8 mouse cellular contexts compared by ENCODE assay signal in the genomic region with DNA sequence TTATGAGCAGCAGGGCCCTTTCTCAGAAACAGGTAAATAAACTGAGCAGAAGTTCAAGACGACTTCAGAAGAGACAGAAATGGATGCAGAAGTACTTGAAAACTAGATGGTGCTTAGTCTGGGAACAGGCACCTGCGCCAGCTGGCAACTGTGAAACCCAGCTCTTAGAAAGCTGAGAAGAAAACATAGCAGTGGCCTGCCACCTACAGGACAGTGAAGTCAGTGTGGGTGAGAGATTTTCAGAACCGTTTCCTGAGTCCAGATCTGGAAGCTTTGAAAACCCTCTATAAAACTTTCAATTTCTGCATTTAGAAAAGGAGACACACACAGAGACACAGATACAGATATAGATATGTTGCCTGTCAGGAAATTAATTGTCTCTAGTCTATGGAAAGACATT.
DNase-seq lines count a peak whose midpoint lies in the region; ATAC-seq and TF ChIP-seq lines count a peak whose summit lies in the region.

No protein-coding gene starts in this region.

- DNase-seq in liver, postnatal 0 days, result no peak
- DNase-seq in adipocyte (ENCODE audit: low spot score), result peak; percentile 45
- peak; percentile 21 for DNase-seq in embryonic facial prominence, embryonic 11.5 days (ENCODE audit: low spot score)
- peak; percentile 19 to 39 for DNase-seq in heart, postnatal 36 days
- peak; percentile 41 for DNase-seq in lung, postnatal 10 days
- DNase-seq in adrenal gland, adult 18-20 months (ENCODE audit: low spot score in 2 of 2), result no peak

- H3K9me3 ChIP-seq in liver, postnatal 0 days (ENCODE audit: low read length), result no peaks in the 10 kb centered on the region
- H3K9me3 ChIP-seq in liver, embryonic 12.5 days (replicated peaks), result no peaks in the 10 kb centered on the region
- H3K9me3 ChIP-seq in embryonic facial prominence, embryonic 11.5 days (replicated peaks; ENCODE audit: control insufficient read depth, low read length), result no peaks in the 10 kb centered on the region

- no peaks in the 10 kb centered on the region for H3K4me1 ChIP-seq in liver, postnatal 0 days (ENCODE audit: insufficient read depth)
- no peaks in the 10 kb centered on the region for H3K4me1 ChIP-seq in liver, embryonic 12.5 days
- H3K4me1 ChIP-seq in embryonic facial prominence, embryonic 11.5 days (ENCODE audit: control insufficient read depth, insufficient read depth, low read length), result no peaks in the 10 kb centered on the region

- H3K27ac ChIP-seq in liver, postnatal 0 days (ENCODE audit: low read depth), result no peak overlapping the region
- no peak overlapping the region for H3K27ac ChIP-seq in liver, embryonic 12.5 days
- no peak overlapping the region for H3K27ac ChIP-seq in embryonic facial prominence, embryonic 11.5 days (replicated peaks; ENCODE audit: low read depth, low read length)

- H3K27me3 ChIP-seq in liver, postnatal 0 days (ENCODE audit: insufficient read depth, low read length), result no peaks in the 10 kb centered on the region
- H3K27me3 ChIP-seq in liver, embryonic 12.5 days (replicated peaks), result no peaks in the 10 kb centered on the region
- H3K27me3 ChIP-seq in embryonic facial prominence, embryonic 11.5 days (ENCODE audit: control insufficient read depth, insufficient read depth, low read length), result no peaks in the 10 kb centered on the region

- no peak overlapping the region for H3K4me3 ChIP-seq in liver, postnatal 0 days (ENCODE audit: low read depth, low read length)
- H3K4me3 ChIP-seq in liver, embryonic 12.5 days, result no peak overlapping the region
- no peak overlapping the region for H3K4me3 ChIP-seq in embryonic facial prominence, embryonic 11.5 days (ENCODE audit: low read depth, low read length)

- no peak overlapping the region for H3K9ac ChIP-seq in liver, postnatal 0 days (replicated peaks)
- H3K9ac ChIP-seq in liver, embryonic 12.5 days, result no peak overlapping the region
- H3K9ac ChIP-seq in embryonic facial prominence, embryonic 11.5 days (replicated peaks; ENCODE audit: low read length), result no peak overlapping the region

- no peak for TF ChIP-seq EP300 in liver, postnatal 0 days (IDR thresholded peaks at IDR 0.05; ENCODE audit: low read depth)

- 33% methylated on average over 3 of the region's 3 CpGs for WGBS in liver, postnatal 0 days (ENCODE audit: insufficient replicate concordance)
- WGBS in liver, embryonic 12.5 days (ENCODE audit: insufficient replicate concordance), result 26% methylated on average over 3 of the region's 3 CpGs
- WGBS in embryonic facial prominence, embryonic 11.5 days, result 30% methylated on average over 3 of the region's 3 CpGs

- ATAC-seq in liver, postnatal 0 days, result no peak
- no peak for ATAC-seq in liver, embryonic 12.5 days
- no peak for ATAC-seq in embryonic facial prominence, embryonic 11.5 days (replicated peaks; ENCODE audit: insufficient number of reproducible peaks, low FRiP score, low TSS enrichment, low read depth)
- ATAC-seq in CD4-positive, CD25-positive, alpha-beta regulatory T cell, adult 4 months, result no peak

- intact Hi-C loops in heart, postnatal 36 days (cut with DNase I), result no loop called here

- H3K4me2 ChIP-seq in liver, postnatal 0 days (ENCODE audit: low read depth, low read length), result no peak overlapping the region
- H3K4me2 ChIP-seq in liver, embryonic 12.5 days, result no peak overlapping the region
- no peak overlapping the region for H3K4me2 ChIP-seq in embryonic facial prominence, embryonic 11.5 days (ENCODE audit: low read depth, low read length)

- TF ChIP-seq CTCF in liver, postnatal 0 days (IDR thresholded peaks at IDR 0.05; ENCODE audit: low read depth), result peak; percentile 45

- no peaks in the 10 kb centered on the region for H3K36me3 ChIP-seq in liver, postnatal 0 days (replicated peaks; ENCODE audit: insufficient read depth, low read length)
- H3K36me3 ChIP-seq in liver, embryonic 12.5 days, result no peaks in the 10 kb centered on the region
- no peaks in the 10 kb centered on the region for H3K36me3 ChIP-seq in embryonic facial prominence, embryonic 11.5 days (replicated peaks; ENCODE audit: control insufficient read depth, insufficient read depth, low read depth, low read length)

Comparison
In these comparisons a context has a peak if more than half of its experiments do, and no peak if none do; other contexts are left out.
1. DNase-seq: peak in adipocyte (single experiment), embryonic facial prominence, embryonic 11.5 days (single experiment), heart, postnatal 36 days (2 of 2) and lung, postnatal 10 days (single experiment); none in liver, postnatal 0 days (single experiment) and adrenal gland, adult 18-20 months (0 of 2).